Mouse (Mus musculus) lung, postnatal 0 days (tissue): ENCODE data around the gene Caly.

ENCODE experiments used
- CTCF ChIP-seq: IDR thresholded peaks from 2 replicates; pipeline ENCODE4 v1.5.1; 2016; ENCODE audit warnings: antibody characterized with exemption, mild to moderate bottlenecking
- EP300 ChIP-seq: IDR thresholded peaks from 2 replicates; pipeline ENCODE4 v1.6.1; 2016; ENCODE audit warnings: antibody characterized with exemption, mild to moderate bottlenecking, control low read depth

GRCm38 (mm10) chr7:140090601-140091000, 8.3 kb upstream of the Caly start:
- no peak for TF ChIP-seq CTCF
- no peak for TF ChIP-seq EP300
